Mouse (Mus musculus): ENCODE results near the gene Pdzd11. TPM values are rescaled to one million over a fixed set of nuclear protein-coding genes. Genes with fewer than 3 reads are reported as not detected.

Pdzd11 gene
- polyA plus RNA-seq, 1 experiment from 2014 or later, result 122 TPM

- Histone ChIP-seq H3K36me3 (no peaks in the 10 kb centered on the region), H3K4me1 (no peaks in the 10 kb centered on the region), H3K4me3 (no peak overlapping the region), H3K9me3 (no peaks in the 10 kb centered on the region), H3K27me3 (peaks cover 14% of the 10 kb centered on the region), H3K9ac (no peak overlapping the region), H3K27ac (no peak overlapping the region), H3K4me2 (replicated peaks) (no peak overlapping the region)
- ATAC-seq (ENCODE audit: insufficient number of reproducible peaks, insufficient read depth, low FRiP score, low TSS enrichment), result no peak
- WGBS, result 66% methylated on average over 4 of the region's 4 CpGs
These were observed 26.6 kb downstream of the Pdzd11 start for GRCm38 (mm10) chrX:100599755-100600154.

DNA sequence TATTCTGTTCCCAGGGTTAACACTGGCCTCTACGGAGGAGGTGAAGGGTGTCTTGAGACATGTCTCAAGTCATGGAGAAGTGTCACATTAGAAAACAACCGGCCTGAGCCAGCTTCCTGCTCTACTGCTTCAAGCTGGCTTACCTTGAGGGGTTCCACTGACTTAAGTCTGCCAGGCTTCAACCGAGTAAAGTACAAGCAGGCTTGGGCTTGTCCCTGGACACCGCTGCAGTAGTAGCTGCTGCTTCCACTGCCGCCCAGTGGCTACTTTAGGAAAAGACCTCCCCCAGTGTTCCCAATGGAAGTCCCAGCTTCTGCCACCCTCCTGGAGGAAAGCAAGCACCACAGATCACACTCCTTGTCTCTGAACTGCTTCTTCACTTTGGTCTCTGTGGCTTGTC, 28.9 kb downstream of the Pdzd11 start:
- Histone ChIP-seq H3K36me3 (no peaks in the 10 kb centered on the region), H3K9ac (no peak overlapping the region), H3K4me1 (no peaks in the 10 kb centered on the region), H3K4me3 (no peak overlapping the region), H3K4me2 (replicated peaks) (no peak overlapping the region), H3K27ac (no peak overlapping the region), H3K9me3 (no peaks in the 10 kb centered on the region), H3K27me3 (peaks cover 21% of the 10 kb centered on the region)
- ATAC-seq (ENCODE audit: insufficient number of reproducible peaks, insufficient read depth, low FRiP score, low TSS enrichment), result no peak
- 22% methylated on average over 5 of the region's 5 CpGs for WGBS

DNA sequence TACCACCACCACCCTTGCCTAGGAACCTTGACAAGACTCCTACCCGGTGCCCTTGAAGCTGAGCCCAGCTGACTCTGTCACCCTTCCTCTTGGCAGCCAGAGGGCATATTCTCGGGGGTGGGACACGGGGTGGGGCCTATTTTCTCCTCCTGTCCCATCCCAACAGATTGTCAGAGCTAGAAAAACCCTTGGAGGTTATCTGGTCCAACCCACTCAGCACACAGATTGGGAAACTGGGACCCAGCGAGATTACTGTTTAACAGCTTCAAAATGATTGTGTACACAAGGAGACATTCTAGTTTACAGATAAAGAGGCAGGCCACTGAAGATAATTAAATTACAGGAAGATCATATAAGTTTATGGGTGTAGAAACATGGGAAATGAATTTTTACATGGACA, 31.6 kb downstream of the Pdzd11 start, which contains the start of gene P2ry4:
Gene P2ry4, minus strand, starts transcription at position 79 of the 400 bp plus-strand sequence.
- no peak for ATAC-seq (ENCODE audit: insufficient number of reproducible peaks, insufficient read depth, low FRiP score, low TSS enrichment)

More for the DNA sequence above, 31.6 kb downstream of the Pdzd11 start, which contains the start of gene P2ry4:
- Histone ChIP-seq H3K9me3 (no peaks in the 10 kb centered on the region), H3K4me1 (no peaks in the 10 kb centered on the region), H3K27me3 (peaks cover 18% of the 10 kb centered on the region), H3K27ac (no peak within 1 kb of the TSS), H3K4me3 (no peak within 1 kb of the TSS), H3K36me3 (no peaks in the 10 kb centered on the region), H3K9ac (no peak within 1 kb of the TSS), H3K4me2 (replicated peaks) (no peak within 1 kb of the TSS)
- 76% methylated on average over 4 of the region's 4 CpGs for WGBS

Other genes with a start within 250 kb of the Pdzd11 start
- not detected in 2 replicates for gene Otud6a, start 197.6 kb downstream of the Pdzd11 start, polyA plus RNA-seq (2016; fragmentation: Nextera tagmentation; extraction: Ambion mirVana)
- gene Awat2, start 183.9 kb downstream of the Pdzd11 start, polyA plus RNA-seq (2016; fragmentation: Nextera tagmentation; extraction: Ambion mirVana), result 0.19 and 0.69 TPM in 2 replicates
- 37.5 and 38.1 TPM in 2 replicates for gene Igbp1, start 132.3 kb downstream of the Pdzd11 start, polyA plus RNA-seq (2016; fragmentation: Nextera tagmentation; extraction: Ambion mirVana)
- not detected in 2 replicates for gene Dgat2l6, start 101.7 kb downstream of the Pdzd11 start, polyA plus RNA-seq (2016; fragmentation: Nextera tagmentation; extraction: Ambion mirVana)
- gene Awat1, start 54.3 kb downstream of the Pdzd11 start, polyA plus RNA-seq (2016; fragmentation: Nextera tagmentation; extraction: Ambion mirVana), result not detected in 2 replicates
- gene P2ry4, start 31.7 kb downstream of the Pdzd11 start, polyA plus RNA-seq (2016; fragmentation: Nextera tagmentation; extraction: Ambion mirVana), result not detected in 2 replicates
- not detected in 2 replicates for gene Arr3, start 21.1 kb downstream of the Pdzd11 start, polyA plus RNA-seq (2016; fragmentation: Nextera tagmentation; extraction: Ambion mirVana)
- gene Kif4, start 831 bp downstream of the Pdzd11 start, polyA plus RNA-seq (2016; fragmentation: Nextera tagmentation; extraction: Ambion mirVana), result 34.9 and 36.0 TPM in 2 replicates
- gene Gdpd2, start 103.3 kb upstream of the Pdzd11 start, polyA plus RNA-seq (2016; fragmentation: Nextera tagmentation; extraction: Ambion mirVana), result 2.7 and 3.4 TPM in 2 replicates
- 13.4 and 14.2 TPM in 2 replicates for gene Dlg3, start 141.2 kb upstream of the Pdzd11 start, polyA plus RNA-seq (2016; fragmentation: Nextera tagmentation; extraction: Ambion mirVana)

Measured in embryonic facial prominence, embryonic 12.5 days (tissue).